Mouse (Mus musculus) limb, embryonic 14.5 days (tissue): ENCODE measurements around the gene Amfr. TPM values are rescaled to one million over a fixed set of nuclear protein-coding genes. Genes with fewer than 3 reads are reported as not detected.

ENCODE experiments used
- ATAC-seq: fragments of 200-750 bp; cut with Nextera tagmentation; 2 replicates; pipeline ENCODE4 v1.8.0; 2017; ENCODE audit warnings: low read depth, moderate number of reproducible peaks, moderate TSS enrichment; ENCODE audit not compliant: low FRiP score
- DNase-seq: peaks from one replicate; pipeline ENCODE4 v3.0.0-alpha.2; 2015; ENCODE audit warnings: low spot score
- H3K27ac ChIP-seq: fragments of 300-500 bp; sonication (generic); replicated peaks from 2 replicates; pipeline ENCODE4 v1.5.1; 2014; ENCODE audit warnings: low read depth, mild to moderate bottlenecking, low read length, moderate library complexity, mixed read lengths
- H3K27me3 ChIP-seq: fragments of 300-500 bp; sonication (generic); 2 replicates; pipeline ENCODE4 v1.6.1; 2014; ENCODE audit warnings: low read length, mixed read lengths; ENCODE audit not compliant: control insufficient read depth, insufficient read depth
- H3K36me3 ChIP-seq: fragments of 300-500 bp; sonication (generic); 2 replicates; pipeline ENCODE4 v1.6.1; 2014; ENCODE audit warnings: mild to moderate bottlenecking, low read length, moderate library complexity, mixed read lengths; ENCODE audit not compliant: control insufficient read depth, insufficient read depth
- H3K4me1 ChIP-seq: fragments of 300-500 bp; sonication (generic); 2 replicates; pipeline ENCODE4 v1.6.1; 2014; ENCODE audit warnings: antibody characterized with exemption, low read length, mixed read lengths; ENCODE audit not compliant: control insufficient read depth, insufficient read depth
- H3K4me2 ChIP-seq: fragments of 300-500 bp; sonication (generic); replicated peaks from 2 replicates; pipeline ENCODE4 v1.6.1; 2014; ENCODE audit warnings: low read depth, mild to moderate bottlenecking, low read length, moderate library complexity; ENCODE audit not compliant: severe bottlenecking
- H3K4me3 ChIP-seq: fragments of 300-500 bp; sonication (generic); replicated peaks from 2 replicates; pipeline ENCODE4 v1.5.1; 2014; ENCODE audit warnings: low read length
- H3K9ac ChIP-seq: fragments of 300-500 bp; sonication (generic); 2 replicates; pipeline ENCODE4 v1.6.1; 2014; ENCODE audit warnings: mild to moderate bottlenecking, low read depth, low read length, moderate library complexity; ENCODE audit not compliant: severe bottlenecking
- H3K9me3 ChIP-seq: fragments of 300-500 bp; sonication (generic); 2 replicates; pipeline ENCODE4 v1.6.1; 2016; ENCODE audit warnings: low read length; ENCODE audit not compliant: control insufficient read depth
- POLR2A ChIP-seq: fragments of 200-500 bp; IDR thresholded peaks from 2 replicates; pipeline ENCODE4 v1.8.0; 2012; ENCODE audit warnings: inconsistent platforms, mild to moderate bottlenecking, moderate library complexity, borderline replicate concordance; ENCODE audit not compliant: insufficient read depth, insufficient read length; ENCODE audit errors: extremely low read depth
- WGBS: fragments of 180-500 bp; shearing (Covaris S2); extraction: QIAGEN DNeasy Blood & Tissue Kit; methylation state at CpG from one replicate; pipeline ENCODE4 v1.1.7; 2014; 5-methylcytosine and 5-hydroxymethylcytosine counted together
- polyA plus RNA-seq, 2 experiments: library from polyadenylated mRNA; depleted of rRNA in 1 of 2; stranded (reverse) in 1 of 2; unstranded in 1 of 2; fragments of >200 nt; fragmentation: Nextera tagmentation in 1 of 2; extraction: Ambion mirVana in 1 of 2; gene quantifications; 2 replicates each; pipeline versions ENCODE4 v1.2.1 to v1.2.3; 2012 to 2014

The Amfr gene
- polyA plus RNA-seq, 2 experiments: 56.2 to 56.9 TPM

DNA sequence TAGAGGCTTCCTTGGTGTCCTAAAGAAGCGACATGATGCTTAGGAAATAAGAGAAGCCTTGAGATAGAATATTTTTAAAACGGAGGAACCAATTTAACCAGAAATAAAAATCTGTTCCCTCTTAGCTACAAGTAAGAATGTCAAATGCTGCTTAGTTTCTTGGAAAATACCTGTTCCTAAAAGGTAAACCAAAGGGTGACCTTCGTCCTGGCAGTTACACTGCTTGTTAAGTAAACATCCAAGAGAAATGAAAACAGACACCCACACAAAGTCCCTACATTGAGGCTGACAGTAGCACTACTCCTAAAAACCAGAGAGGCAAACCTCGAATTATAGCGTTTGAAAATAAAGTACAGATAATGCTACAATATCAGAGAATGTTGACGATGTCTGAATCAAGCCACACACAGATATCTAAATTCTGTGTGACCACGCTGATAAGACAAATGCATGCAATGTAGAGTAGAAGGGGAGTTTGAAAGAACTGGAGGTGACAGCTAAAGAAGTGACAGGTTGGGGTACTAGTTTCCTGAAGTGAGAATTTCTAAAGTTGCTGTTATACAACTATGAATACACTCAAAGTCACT lies 477 bp upstream of the Amfr start:
- ATAC-seq: no peak
- Histone ChIP-seq H3K4me3 (peak overlapping the region; percentile 93), H3K27me3 (no peaks in the 10 kb centered on the region), H3K4me1 (peaks cover 9% of the 10 kb centered on the region), H3K36me3 (peaks cover under 1% of the 10 kb centered on the region; the same call in 1 of the 2 replicates), H3K9ac (peak overlapping the region; percentile 96), H3K9me3 (no peaks in the 10 kb centered on the region), H3K27ac (peak overlapping the region; percentile 92), H3K4me2 (peak overlapping the region; percentile 83)
- no peak for DNase-seq
- no peak for TF ChIP-seq POLR2A
- WGBS: 35% methylated on average over 7 of the region's 7 CpGs

DNA sequence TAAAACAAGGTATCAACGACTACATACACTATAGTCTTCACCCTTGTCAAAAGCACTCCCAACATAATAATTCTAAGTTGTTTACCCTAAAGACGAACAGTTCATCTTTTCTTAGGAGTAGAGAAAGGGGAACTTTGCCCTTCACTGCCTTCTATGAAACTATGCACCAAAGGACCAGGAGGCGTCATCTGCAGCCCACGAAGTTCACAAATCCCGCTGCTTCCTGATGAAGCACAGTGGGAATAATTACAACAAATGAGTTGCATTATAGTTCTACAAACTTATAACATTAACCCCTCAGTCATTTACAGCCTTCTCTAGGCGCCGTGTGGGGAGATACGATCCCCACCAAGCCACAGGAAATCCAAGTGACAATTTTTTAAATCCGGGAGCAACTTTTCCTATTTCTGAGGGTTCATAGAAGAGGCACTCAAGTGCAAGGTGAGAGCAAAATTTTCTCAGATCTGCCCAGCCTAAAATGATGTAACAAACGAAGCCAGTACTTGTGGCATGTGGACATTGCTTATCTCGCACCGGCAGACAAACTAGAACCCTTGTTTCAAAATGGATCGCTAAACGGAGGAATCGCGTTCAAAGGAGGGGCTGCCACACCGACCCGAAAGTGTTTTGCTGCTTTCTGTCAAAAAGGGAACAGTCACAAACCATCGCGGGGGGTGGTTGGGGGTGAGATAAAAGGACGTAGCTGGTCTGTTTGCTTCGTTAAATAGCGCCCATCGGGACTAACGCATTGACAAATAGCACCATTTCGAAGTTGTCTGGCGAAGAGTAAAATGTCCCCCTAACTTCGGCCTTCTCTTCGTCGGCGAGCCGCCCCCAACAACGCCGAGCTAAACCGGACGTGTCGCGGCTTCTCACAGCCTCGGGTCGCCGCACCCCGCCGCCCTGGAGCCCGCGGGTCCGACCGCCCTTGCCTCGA lies 1.3 kb downstream of the Amfr start:
- Histone ChIP-seq H3K4me3 (peak overlapping the region; percentile 93), H3K4me2 (peak overlapping the region; percentile 83), H3K36me3 (0 out of 2 replicates have a peak, but pooled peaks cover 3% of the 10 kb centered on the region), H3K9me3 (no peaks in the 10 kb centered on the region), H3K4me1 (peaks cover 9% of the 10 kb centered on the region), H3K27ac (peak overlapping the region; percentile 92), H3K27me3 (no peaks in the 10 kb centered on the region), H3K9ac (peak overlapping the region; percentile 96)
- DNase-seq (no peak), ATAC-seq (no peak)
- no peak for TF ChIP-seq POLR2A
- 4% methylated on average over 48 of the region's 48 CpGs for WGBS

DNA sequence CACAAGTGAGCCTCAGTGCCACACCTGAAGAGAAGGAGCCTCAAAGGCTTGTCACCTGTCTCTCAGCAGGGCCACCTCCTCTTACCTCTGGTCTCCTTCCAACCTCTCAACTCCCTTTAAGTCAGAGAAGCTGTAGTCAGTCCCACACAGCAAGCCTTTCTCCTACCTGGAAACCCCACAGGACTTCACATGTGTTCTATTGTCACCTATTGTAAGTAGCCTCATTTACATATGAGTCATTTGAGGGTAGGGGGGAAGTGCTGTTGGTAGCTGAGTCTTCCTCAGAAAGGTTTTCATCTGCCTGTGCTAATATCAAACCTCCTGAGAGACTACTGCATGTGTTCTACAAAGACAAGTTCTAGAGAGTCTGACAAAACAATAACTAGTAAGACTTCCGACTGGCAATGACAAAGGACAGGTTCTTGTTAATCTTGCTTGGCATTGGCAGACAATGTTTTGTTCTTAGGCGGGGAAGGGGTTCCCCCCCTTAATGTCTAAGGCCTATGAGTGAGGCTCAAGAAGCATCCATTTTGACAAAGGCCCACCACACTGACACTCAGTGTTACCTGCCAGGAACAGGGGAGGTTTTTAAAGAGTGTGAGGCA lies 2.4 kb downstream of the Amfr start:
- Histone ChIP-seq H3K27me3 (no peaks in the 10 kb centered on the region), H3K27ac (no peak overlapping the region), H3K9me3 (no peaks in the 10 kb centered on the region), H3K4me2 (peak overlapping the region; percentile 83; the same call in 1 of the 2 replicates), H3K36me3 (0 out of 2 replicates have a peak, but pooled peaks cover 3% of the 10 kb centered on the region), H3K4me1 (peaks cover 9% of the 10 kb centered on the region), H3K4me3 (no peak overlapping the region), H3K9ac (no peak overlapping the region)
- DNase-seq (no peak), ATAC-seq (no peak)
- TF ChIP-seq POLR2A: no peak
- 77% methylated on average over 2 of the region's 2 CpGs for WGBS

DNA sequence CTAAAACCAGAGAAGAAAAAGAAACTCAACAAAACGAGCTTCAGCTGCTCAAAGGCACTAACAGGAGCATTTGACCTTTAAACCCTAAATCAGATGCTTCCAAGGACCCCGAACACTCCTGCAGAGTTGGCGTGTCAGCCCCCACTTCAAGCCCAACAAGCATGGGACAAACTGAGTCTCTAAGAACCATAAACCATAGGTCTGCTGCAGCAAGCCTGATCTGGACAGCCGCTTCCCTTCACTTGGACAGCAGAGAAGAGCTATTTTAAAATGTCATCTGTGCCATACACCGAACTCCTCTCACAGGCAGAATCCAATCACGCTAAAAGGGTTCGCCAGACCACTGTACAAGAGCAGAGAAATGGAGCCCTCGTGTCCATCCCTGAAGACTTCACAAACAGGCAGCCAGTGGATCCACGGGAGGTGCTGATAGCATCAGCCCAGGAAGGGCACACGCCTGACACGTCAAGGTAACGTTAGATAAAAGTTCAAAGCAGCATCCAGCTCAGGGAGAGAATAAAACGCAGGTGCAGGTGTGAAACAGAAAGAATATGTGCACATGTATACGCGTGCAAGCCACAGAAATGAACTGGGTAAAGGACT lies 3.3 kb downstream of the Amfr start:
- no peak for TF ChIP-seq POLR2A
- Histone ChIP-seq H3K4me2 (no peak overlapping the region), H3K4me3 (no peak overlapping the region), H3K27me3 (no peaks in the 10 kb centered on the region), H3K4me1 (peaks cover 9% of the 10 kb centered on the region), H3K9ac (no peak overlapping the region), H3K27ac (no peak overlapping the region), H3K9me3 (no peaks in the 10 kb centered on the region), H3K36me3 (peaks cover 8% of the 10 kb centered on the region; the same call in 1 of the 2 replicates)
- WGBS: 62% methylated on average over 15 of the region's 15 CpGs
- DNase-seq (no peak), ATAC-seq (no peak)

DNA sequence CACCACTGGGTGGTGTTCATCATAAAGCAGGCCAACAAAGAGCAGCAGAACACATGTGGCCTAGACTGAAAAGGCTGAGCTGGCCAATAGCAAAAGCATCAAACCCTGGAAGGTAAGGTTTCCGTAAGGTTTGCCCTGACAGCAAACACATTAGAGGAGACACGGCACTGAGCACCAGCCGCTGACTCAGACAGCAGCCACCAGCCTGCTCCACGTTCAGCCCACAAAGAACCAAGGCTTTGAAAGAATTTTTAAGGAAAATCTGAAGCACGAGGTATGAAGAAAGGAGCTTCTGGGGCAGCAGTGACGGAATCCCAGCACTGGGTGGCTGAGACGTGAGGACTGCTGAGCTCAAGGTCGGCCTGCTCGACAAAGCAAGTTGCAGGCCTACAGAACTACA lies 8.5 kb downstream of the Amfr start:
- H3K36me3 ChIP-seq: peaks cover 47% of the 10 kb centered on the region
- 88% methylated on average over 9 of the region's 9 CpGs for WGBS
- DNase-seq: no peak
- H3K9ac ChIP-seq: no peak overlapping the region
- no peak for TF ChIP-seq POLR2A
- H3K27ac ChIP-seq: no peak overlapping the region
- no peaks in the 10 kb centered on the region for H3K4me1 ChIP-seq
- ATAC-seq: no peak
- no peak overlapping the region for H3K4me3 ChIP-seq
- H3K4me2 ChIP-seq: no peak overlapping the region
- H3K27me3 ChIP-seq: no peaks in the 10 kb centered on the region
- no peaks in the 10 kb centered on the region for H3K9me3 ChIP-seq
